Comparison of ENCODE assay signal across 9 mouse cellular contexts in the genomic region with DNA sequence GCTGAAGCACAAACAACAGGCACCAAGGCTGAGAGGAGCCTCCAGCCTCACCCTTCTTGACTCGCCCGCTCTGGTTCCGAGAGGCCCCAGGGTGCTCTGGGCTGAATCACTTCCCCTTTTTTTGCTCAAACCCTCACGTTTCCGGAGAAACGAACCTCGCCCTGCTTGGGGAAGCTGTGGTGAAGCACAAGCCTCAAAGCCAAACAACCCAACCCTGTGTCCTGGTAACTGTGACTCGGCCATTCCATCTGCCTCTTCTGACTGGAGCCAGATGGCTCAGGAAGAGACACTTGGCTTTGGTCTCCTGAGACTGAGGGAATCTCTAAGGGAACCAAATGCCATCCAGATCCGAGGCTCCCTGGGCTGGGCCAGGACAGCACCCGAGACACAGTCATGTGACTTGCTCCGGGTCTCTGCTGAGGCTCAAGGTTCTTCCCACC. TPM values are rescaled to one million over a fixed set of nuclear protein-coding genes. Genes with fewer than 3 reads are reported as not detected.
DNase-seq lines count a peak whose midpoint lies in the region; ATAC-seq and TF ChIP-seq lines count a peak whose summit lies in the region.
"Had no signal": no experiment of that assay in that cellular context is flagged by ENCODE, and none has a peak within 500 bp of the region (broad histone marks: within the 10 kb centered on the region; RNA-seq: fewer than 3 reads in every experiment).

No protein-coding gene starts in this region.

- DNase-seq in kidney, postnatal 10 days: peak; percentile 19
- DNase-seq in kidney, adult 11 months: no peak
- peak; percentile 48 for DNase-seq in ZHBTc4 (ENCODE audit: low read depth, low spot score)
- peak; percentile 21 to 36 for DNase-seq in gastrocnemius, postnatal 36 days
- peak; percentile 70 to 76 for DNase-seq in lung, adult 18-20 months
- peak; percentile 78 to 83 for DNase-seq in spleen, postnatal 4 days (ENCODE audit: low spot score in 2 of 2)
- DNase-seq in left cerebral cortex, adult 2 months (ENCODE audit: extremely low spot score in 1 of 2, low spot score in 2 of 2): no peak

- H3K27ac ChIP-seq in left cerebral cortex, adult 2 months: no peak overlapping the region
- H3K27ac ChIP-seq: lung, embryonic 15.5 days had no signal

- H3K4me3 ChIP-seq in left cerebral cortex, adult 2 months: no peak overlapping the region
- H3K4me3 ChIP-seq: lung, embryonic 15.5 days had no signal

- ATAC-seq in erythroblast, adult 5-6 weeks (replicated peaks; ENCODE audit: low FRiP score, poor library complexity, severe bottlenecking): no peak

- TF ChIP-seq CTCF in left cerebral cortex, adult 2 months (IDR thresholded peaks at IDR 0.05): no peak

- intact Hi-C loops in gastrocnemius, postnatal 36 days (cut with DNase I): no loop called here
- intact Hi-C loops in left cerebral cortex, adult 2 months (cut with DNase I): no loop called here

RNA-seq across cellular contexts. Expression of gene 1700029H14Rik, which starts 32.6 kb away (rescaled TPM):
- not detected for total RNA-seq in gastrocnemius, postnatal 36 days (2021)
- total RNA-seq in erythroblast, adult 5-6 weeks (2015; ENCODE audit: low replicate concordance): not detected in 2 replicates
- not detected in 2 replicates for total RNA-seq in erythroblast, adult 5-6 weeks (2017; ENCODE audit: low replicate concordance)
- total RNA-seq in left cerebral cortex, adult 2 months (2021): under 1 TPM; 0.38 to 0.77 TPM

Comparison
In these comparisons a context has a peak if more than half of its experiments do, and no peak if none do; other contexts are left out.
1. DNase-seq: peak in kidney, postnatal 10 days (single experiment), ZHBTc4 (single experiment), gastrocnemius, postnatal 36 days (2 of 2), lung, adult 18-20 months (2 of 2) and spleen, postnatal 4 days (2 of 2); none in kidney, adult 11 months (single experiment) and left cerebral cortex, adult 2 months (0 of 2).